Mouse (Mus musculus) urinary bladder, postnatal 0 days (tissue): ENCODE results near the gene Gm15294. TPM values are rescaled to one million over a fixed set of nuclear protein-coding genes. Genes with fewer than 3 reads are reported as not detected.

ENCODE experiments used
- polyA plus RNA-seq: library from polyadenylated mRNA; unstranded; fragments of >200 nt; fragmentation: Nextera tagmentation; extraction: Ambion mirVana; gene quantifications from 2 replicates; pipeline ENCODE4 v1.2.1, GENCODE M21; 2015

Gm15294 gene
- 0.31 TPM in 1 of 2 replicates, not detected in the other for polyA plus RNA-seq

GRCm38 (mm10) chrX:141875135-141875534 is at the start of gene Gm15294:
Gm15294 (minus strand) TSS chrX:141875235.

Other genes with a start within 250 kb of the Gm15294 start
- 0.04 TPM in 1 of 2 replicates, not detected in the other for gene Irs4, start 150.0 kb downstream of the Gm15294 start, polyA plus RNA-seq